Mouse (Mus musculus): ENCODE measurements around the gene Ncor1.

DNA sequence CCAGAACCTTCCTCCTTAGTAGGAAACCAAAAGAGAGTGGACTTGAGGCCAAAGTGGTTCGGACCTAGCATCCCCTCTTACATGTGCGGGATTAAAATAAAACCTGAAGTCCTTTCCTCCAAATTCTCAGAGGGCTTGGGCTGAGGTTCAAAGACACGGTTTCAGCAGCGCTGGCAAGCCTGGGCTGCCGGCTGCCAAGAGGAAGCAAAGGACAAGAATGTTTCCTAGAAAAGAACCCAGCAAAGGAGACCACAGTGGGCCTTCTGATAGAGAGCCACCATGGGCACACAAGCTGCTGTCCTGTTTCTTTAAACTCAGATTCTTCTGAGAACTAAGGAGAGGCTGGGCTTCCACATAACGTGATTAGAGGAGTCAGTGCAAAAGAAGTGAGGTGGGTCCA, 20.6 kb upstream of the Ncor1 start:
- TF ChIP-seq CTCF (IDR thresholded peaks at IDR 0.05; ENCODE audit: low read depth, low read length) (no peak), POLR2A (IDR thresholded peaks at IDR 0.05; ENCODE audit: insufficient read depth, low read length) (no peak), EP300 (IDR thresholded peaks at IDR 0.05; ENCODE audit: insufficient read depth, low read depth, low read length) (no peak)
